Mouse (Mus musculus) liver, embryonic 14.5 days (tissue): ENCODE measurements around the gene Raver1.

Source experiments
- CTCF ChIP-seq: IDR thresholded peaks from 2 replicates; pipeline ENCODE4 v1.5.1; 2016; ENCODE audit warnings: antibody characterized with exemption, low read depth, control low read depth
- EP300 ChIP-seq: IDR thresholded peaks from 2 replicates; pipeline ENCODE4 v1.6.1; 2016; ENCODE audit warnings: antibody characterized with exemption, low read depth

DNA sequence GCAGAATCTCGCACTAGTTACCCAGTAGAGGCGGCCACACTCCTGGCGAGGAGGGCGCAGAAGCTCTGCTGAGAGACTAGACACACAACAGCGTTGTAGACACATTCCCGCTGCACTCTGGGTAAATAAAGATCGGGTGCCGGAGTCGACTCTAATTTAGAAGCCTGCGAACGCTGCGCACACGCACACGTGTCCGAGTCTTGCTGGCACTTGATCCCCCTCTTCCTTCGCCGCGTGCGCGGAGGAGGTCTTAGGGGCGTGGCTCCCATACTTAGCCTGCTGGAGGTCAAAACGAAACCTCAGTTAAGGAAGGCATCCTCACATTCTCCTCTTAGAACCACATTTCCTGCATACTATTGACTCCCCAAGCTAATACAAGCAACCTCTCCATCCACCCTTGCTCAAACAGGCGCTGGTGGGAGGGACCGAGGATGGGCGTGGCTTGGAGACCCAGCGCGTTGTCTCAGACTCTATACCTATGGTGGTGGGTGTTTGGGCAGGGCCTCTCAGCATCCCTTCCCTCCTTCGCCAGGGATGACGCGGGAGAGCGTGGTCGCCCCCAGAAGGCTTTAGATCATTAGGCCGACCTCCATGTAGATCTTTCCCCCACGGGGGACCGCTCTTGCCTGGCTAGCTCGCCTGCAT lies 60.4 kb downstream of the Raver1 start:
- no peak for TF ChIP-seq CTCF
- TF ChIP-seq EP300, result no peak
